ENCODE assay signal across 8 mouse cellular contexts in the genomic region with DNA sequence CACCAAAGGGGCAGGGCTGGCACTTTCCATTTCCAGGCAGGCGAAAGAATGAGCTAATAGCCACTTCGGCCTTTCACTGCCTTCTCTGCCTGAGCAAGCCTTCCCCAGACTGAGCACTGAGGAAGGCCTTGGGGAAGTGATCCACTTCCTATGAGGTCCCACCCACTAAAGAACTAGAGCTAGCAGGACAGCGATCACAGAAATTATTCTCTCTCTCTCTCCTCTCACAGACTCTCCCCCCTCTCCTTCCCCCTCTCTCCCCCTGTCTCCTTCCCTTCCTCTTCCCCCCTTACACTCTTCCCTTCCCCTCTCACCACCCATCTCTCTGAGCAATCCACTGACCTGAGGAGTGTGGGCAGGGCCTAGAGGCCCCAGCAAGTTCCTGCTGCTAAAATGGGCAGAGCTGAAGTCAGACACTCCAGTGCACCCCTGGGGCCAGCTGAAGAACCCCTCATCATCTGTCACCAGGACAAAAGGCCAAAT. TPM values are rescaled to one million over a fixed set of nuclear protein-coding genes. Genes with fewer than 3 reads are reported as not detected.
DNase-seq lines count a peak whose midpoint lies in the region; ATAC-seq and TF ChIP-seq lines count a peak whose summit lies in the region.

No protein-coding gene starts in this region.

- peak overlapping the region; percentile 78 for H3K27ac ChIP-seq in kidney, embryonic 15.5 days
- 0 out of 2 replicates have a peak overlapping the region, but pooled peaks have one; percentile 29 for H3K27ac ChIP-seq in cortical plate, adult 2 months (ENCODE audit: insufficient read depth, low read length)
- peak overlapping the region; percentile 56 for H3K27ac ChIP-seq in neural tube, embryonic 13.5 days (replicated peaks)

- no peaks in the 10 kb centered on the region for H3K9me3 ChIP-seq in kidney, embryonic 15.5 days (replicated peaks)
- H3K9me3 ChIP-seq in neural tube, embryonic 13.5 days: no peaks in the 10 kb centered on the region

- H3K4me3 ChIP-seq in kidney, embryonic 15.5 days (replicated peaks): no peak overlapping the region
- H3K4me3 ChIP-seq in cortical plate, adult 2 months (ENCODE audit: insufficient read depth, low read length): no peak overlapping the region
- no peak overlapping the region for H3K4me3 ChIP-seq in neural tube, embryonic 13.5 days

- no peak for TF ChIP-seq POLR2A in cortical plate, adult 2 months (IDR thresholded peaks at IDR 0.05; ENCODE audit: extremely low read depth, insufficient read depth, low read length)

- H3K9ac ChIP-seq in kidney, embryonic 15.5 days: no peak overlapping the region
- 0 out of 2 replicates have a peak overlapping the region, but pooled peaks have one; percentile 12 for H3K9ac ChIP-seq in neural tube, embryonic 13.5 days

- no peak overlapping the region for H3K4me2 ChIP-seq in kidney, embryonic 15.5 days
- no peak overlapping the region for H3K4me2 ChIP-seq in neural tube, embryonic 13.5 days

- no peak for DNase-seq in kidney, adult 11 months
- DNase-seq in kidney, postnatal 14 days: peak; percentile 53
- DNase-seq in cerebellum, adult 11 months: no peak
- DNase-seq in testis, postnatal 14 days (ENCODE audit: low spot score): no peak
- no peak for DNase-seq in right cerebral cortex, adult 2 months (ENCODE audit: low spot score in 2 of 2)

- TF ChIP-seq CTCF in cortical plate, adult 2 months (IDR thresholded peaks at IDR 0.05; ENCODE audit: extremely low read depth, insufficient read depth, low read length): no peak

- ATAC-seq in kidney, embryonic 15.5 days (replicated peaks; ENCODE audit: low FRiP score): no peak; the same call in 1 of the 2 replicates
- no peak for ATAC-seq in neural tube, embryonic 13.5 days (ENCODE audit: low read depth)

- no peaks in the 10 kb centered on the region for H3K27me3 ChIP-seq in kidney, embryonic 15.5 days
- no peaks in the 10 kb centered on the region for H3K27me3 ChIP-seq in neural tube, embryonic 13.5 days

- H3K4me1 ChIP-seq in kidney, embryonic 15.5 days: peaks cover 96% of the 10 kb centered on the region
- peaks cover 29% of the 10 kb centered on the region for H3K4me1 ChIP-seq in cortical plate, adult 2 months (ENCODE audit: control insufficient read depth, insufficient read depth, low read length)
- peaks cover 89% of the 10 kb centered on the region for H3K4me1 ChIP-seq in neural tube, embryonic 13.5 days (replicated peaks)

- H3K36me3 ChIP-seq in kidney, embryonic 15.5 days: no peaks in the 10 kb centered on the region
- no peaks in the 10 kb centered on the region for H3K36me3 ChIP-seq in neural tube, embryonic 13.5 days

- WGBS in kidney, embryonic 15.5 days: 40% methylated on average over 3 of the region's 3 CpGs
- WGBS in neural tube, embryonic 13.5 days: 26% methylated on average over 3 of the region's 3 CpGs

RNA-seq across cellular contexts. Expression of a gene that starts 35.2 kb away (rescaled TPM):
- 14.7 and 16.9 TPM in 2 replicates for polyA plus RNA-seq in kidney, embryonic 15.5 days (2015; fragmentation: Nextera tagmentation; extraction: Ambion mirVana)
- 69.0 and 70.3 TPM in 2 replicates for polyA plus RNA-seq in cortical plate, adult 2 months (2012; rRNA removed)
- 11.3 and 12.2 TPM in 2 replicates for polyA plus RNA-seq in neural tube, embryonic 13.5 days (2015; fragmentation: Nextera tagmentation; extraction: Ambion mirVana)
